In genomic region chr9:92560840-92561547, GRCm38 (mm10) we compare ENCODE assay signal across 11 mouse cellular contexts. TPM values are rescaled to one million over a fixed set of nuclear protein-coding genes. Genes with fewer than 3 reads are reported as not detected.
A peak's percentile ranks its signal among the peaks of the same experiment; 100 is the strongest.
DNase-seq lines count a peak whose midpoint lies in the region; ATAC-seq and TF ChIP-seq lines count a peak whose summit lies in the region.
"Had no signal": no experiment of that assay in that cellular context is flagged by ENCODE, and none has a peak within 500 bp of the region (broad histone marks: within the 10 kb centered on the region; RNA-seq: fewer than 3 reads in every experiment).

No protein-coding gene starts in this region.

- 0 out of 2 replicates have a peak overlapping the region, but pooled peaks have one; percentile 6 for H3K4me2 ChIP-seq in heart, embryonic 15.5 days
- H3K4me2 ChIP-seq in heart, embryonic 12.5 days = no peak overlapping the region
- H3K4me2 ChIP-seq in hindbrain, postnatal 0 days (ENCODE audit: low read depth, low read length) = no peak overlapping the region

- H3K4me1 ChIP-seq in heart, embryonic 15.5 days (replicated peaks) = peaks cover 33% of the 10 kb centered on the region
- peaks cover 48% of the 10 kb centered on the region for H3K4me1 ChIP-seq in heart, embryonic 12.5 days (replicated peaks)
- no peaks in the 10 kb centered on the region for H3K4me1 ChIP-seq in hindbrain, postnatal 0 days (ENCODE audit: insufficient read depth, low read length)

- 0 out of 2 replicates have a peak, but pooled peaks have one; percentile 35 for ATAC-seq in heart, embryonic 15.5 days (replicated peaks; ENCODE audit: insufficient number of reproducible peaks, insufficient read depth, low FRiP score, low read depth)
- no peak for ATAC-seq in heart, embryonic 12.5 days (ENCODE audit: insufficient number of reproducible peaks, low FRiP score)
- peak; percentile 45; the same call in 1 of the 2 replicates for ATAC-seq in hindbrain, postnatal 0 days

- H3K4me3 ChIP-seq in heart, embryonic 15.5 days = no peak overlapping the region
- H3K4me3 ChIP-seq in heart, embryonic 12.5 days = no peak overlapping the region
- no peak overlapping the region for H3K4me3 ChIP-seq in hindbrain, postnatal 0 days (ENCODE audit: low read length)

- H3K36me3 ChIP-seq in heart, embryonic 15.5 days = no peaks in the 10 kb centered on the region
- H3K36me3 ChIP-seq in heart, embryonic 12.5 days = no peaks in the 10 kb centered on the region
- no peaks in the 10 kb centered on the region for H3K36me3 ChIP-seq in hindbrain, postnatal 0 days (ENCODE audit: insufficient read depth, low read length)

- H3K27ac ChIP-seq in heart, embryonic 15.5 days = peak overlapping the region; percentile 21
- H3K27ac ChIP-seq in heart, embryonic 12.5 days (ENCODE audit: poor library complexity, severe bottlenecking) = no peak overlapping the region
- H3K27ac ChIP-seq in hindbrain, postnatal 0 days = no peak overlapping the region
- H3K27ac ChIP-seq: macrophage had no signal

- H3K27me3 ChIP-seq in heart, embryonic 15.5 days = no peaks in the 10 kb centered on the region
- H3K27me3 ChIP-seq in heart, embryonic 12.5 days (replicated peaks) = no peaks in the 10 kb centered on the region
- no peaks in the 10 kb centered on the region for H3K27me3 ChIP-seq in hindbrain, postnatal 0 days (ENCODE audit: insufficient read depth, low read length)

- no peak overlapping the region for H3K9ac ChIP-seq in heart, embryonic 15.5 days
- H3K9ac ChIP-seq in heart, embryonic 12.5 days = no peak overlapping the region
- no peak overlapping the region for H3K9ac ChIP-seq in hindbrain, postnatal 0 days (replicated peaks; ENCODE audit: low read length)

- 45% methylated on average over 6 of the region's 6 CpGs for WGBS in heart, embryonic 15.5 days
- WGBS in heart, embryonic 12.5 days = 63% methylated on average over 6 of the region's 6 CpGs
- WGBS in hindbrain, postnatal 0 days = 46% methylated on average over 6 of the region's 6 CpGs

- peak; percentile 57 for DNase-seq in testis, postnatal 14 days (ENCODE audit: low spot score)
- no peak for DNase-seq in testis, postnatal 10 days (ENCODE audit: low spot score)
- DNase-seq in hindbrain, postnatal 0 days (ENCODE audit: low spot score) = no peak
- no peak for DNase-seq in T-cell, adult 2 months (ENCODE audit: low spot score)
- no peak for DNase-seq in urinary bladder, postnatal 4 days (ENCODE audit: low spot score in 2 of 2)
- DNase-seq in kidney, adult 18-20 months = no peak
- DNase-seq: layer of hippocampus, postnatal 36 days; thymus, postnatal 36 days had no signal

- no peak for TF ChIP-seq CTCF in hindbrain, postnatal 0 days (IDR thresholded peaks at IDR 0.05; ENCODE audit: low read depth)

- no peaks in the 10 kb centered on the region for H3K9me3 ChIP-seq in heart, embryonic 15.5 days (replicated peaks)
- 0 out of 2 replicates have a peak, but pooled peaks cover 4% of the 10 kb centered on the region for H3K9me3 ChIP-seq in heart, embryonic 12.5 days (replicated peaks)
- 0 out of 2 replicates have a peak, but pooled peaks cover 3% of the 10 kb centered on the region for H3K9me3 ChIP-seq in hindbrain, postnatal 0 days (ENCODE audit: low read length)

RNA-seq across cellular contexts. Expression of gene Plod2, which starts 19.0 kb away (rescaled TPM):
- 33.2 and 33.8 TPM in 2 replicates for polyA plus RNA-seq in heart, embryonic 15.5 days (2015; fragmentation: Nextera tagmentation; extraction: Ambion mirVana)
- 47.1 and 48.6 TPM in 2 replicates for polyA plus RNA-seq in heart, embryonic 12.5 days (2016; fragmentation: Nextera tagmentation; extraction: Ambion mirVana)
- 7.6 and 14.1 TPM in 2 replicates for total RNA-seq in hindbrain, postnatal 0 days (2014; rRNA removed)
- 7.1 and 9.9 TPM in 2 replicates for polyA plus RNA-seq in hindbrain, postnatal 0 days (2015; fragmentation: Nextera tagmentation; extraction: Ambion mirVana)
